In genomic region chr17:26582297-26582696, GRCm38 (mm10) we compare ENCODE assay signal across 7 mouse cellular contexts. TPM values are rescaled to one million over a fixed set of nuclear protein-coding genes. Genes with fewer than 3 reads are reported as not detected.
DNase-seq lines count a peak whose midpoint lies in the region; ATAC-seq and TF ChIP-seq lines count a peak whose summit lies in the region.

No protein-coding gene starts in this region.

- TF ChIP-seq POLR2A in brain, embryonic 14.5 days (IDR thresholded peaks at IDR 0.05; ENCODE audit: borderline replicate concordance, extremely low read depth, insufficient read depth, insufficient read length, poor library complexity, severe bottlenecking) = no peak
- TF ChIP-seq POLR2A in myocyte (IDR thresholded peaks at IDR 0.05; ENCODE audit: insufficient read length, low read depth) = no peak

- ATAC-seq in liver, embryonic 13.5 days (ENCODE audit: low read depth) = no peak
- no peak for ATAC-seq in liver, postnatal 0 days

- no peaks in the 10 kb centered on the region for H3K27me3 ChIP-seq in liver, embryonic 13.5 days
- H3K27me3 ChIP-seq in liver, postnatal 0 days (ENCODE audit: insufficient read depth, low read length) = no peaks in the 10 kb centered on the region
- no peaks in the 10 kb centered on the region for H3K27me3 ChIP-seq in myocyte (ENCODE audit: control insufficient read depth, insufficient read depth, insufficient read length)

- H3K9me3 ChIP-seq in liver, embryonic 13.5 days (replicated peaks) = no peaks in the 10 kb centered on the region
- no peaks in the 10 kb centered on the region for H3K9me3 ChIP-seq in liver, postnatal 0 days (ENCODE audit: low read length)

- peaks cover 30% of the 10 kb centered on the region for H3K4me1 ChIP-seq in liver, embryonic 13.5 days (replicated peaks)
- peaks cover 24% of the 10 kb centered on the region for H3K4me1 ChIP-seq in liver, postnatal 0 days (ENCODE audit: insufficient read depth)

- no peak overlapping the region for H3K4me2 ChIP-seq in liver, embryonic 13.5 days
- H3K4me2 ChIP-seq in liver, postnatal 0 days (ENCODE audit: low read depth, low read length) = no peak overlapping the region
- no peak overlapping the region for H3K4me2 ChIP-seq in myocyte (ENCODE audit: low read depth)

- DNase-seq in liver, embryonic 13.5 days = no peak
- no peak for DNase-seq in liver, postnatal 0 days
- peak; percentile 36 for DNase-seq in brain, embryonic 14.5 days (ENCODE audit: low read depth)
- peak; percentile 58 for DNase-seq in heart, postnatal 4 days
- no peak for DNase-seq in frontal cortex, postnatal 25 days (ENCODE audit: low spot score in 2 of 2)
- DNase-seq in layer of hippocampus, adult 11-12 months (ENCODE audit: low spot score) = no peak

- peaks cover 16% of the 10 kb centered on the region for H3K36me3 ChIP-seq in liver, embryonic 13.5 days
- peaks cover 3% of the 10 kb centered on the region; the same call in 1 of the 2 replicates for H3K36me3 ChIP-seq in liver, postnatal 0 days (replicated peaks; ENCODE audit: insufficient read depth, low read length)
- H3K36me3 ChIP-seq in myocyte (ENCODE audit: control insufficient read depth, insufficient read depth) = no peaks in the 10 kb centered on the region

- H3ac ChIP-seq in myocyte (ENCODE audit: control insufficient read depth, insufficient read length) = no peak overlapping the region

- 81% methylated on average over 5 of the region's 5 CpGs for WGBS in liver, embryonic 13.5 days (ENCODE audit: insufficient replicate concordance)
- 85% methylated on average over 5 of the region's 5 CpGs for WGBS in liver, postnatal 0 days (ENCODE audit: insufficient replicate concordance)

- TF ChIP-seq EP300 in liver, postnatal 0 days (IDR thresholded peaks at IDR 0.05; ENCODE audit: low read depth) = no peak

- peaks cover 49% of the 10 kb centered on the region for H3K79me2 ChIP-seq in myocyte (ENCODE audit: control insufficient read depth, insufficient read depth)

- H3K4me3 ChIP-seq in liver, embryonic 13.5 days (replicated peaks) = no peak overlapping the region
- no peak overlapping the region for H3K4me3 ChIP-seq in liver, postnatal 0 days (ENCODE audit: low read depth, low read length)
- H3K4me3 ChIP-seq in myocyte = no peak overlapping the region

- no peak for TF ChIP-seq CTCF in liver, postnatal 0 days (IDR thresholded peaks at IDR 0.05; ENCODE audit: low read depth)
- no peak for TF ChIP-seq CTCF in brain, embryonic 14.5 days (IDR thresholded peaks at IDR 0.05; ENCODE audit: borderline replicate concordance, extremely low read depth, insufficient read depth, insufficient read length)

- no peak overlapping the region for H3K9ac ChIP-seq in liver, embryonic 13.5 days
- no peak overlapping the region for H3K9ac ChIP-seq in liver, postnatal 0 days (replicated peaks)

- H3K27ac ChIP-seq in liver, embryonic 13.5 days = 0 out of 2 replicates have a peak overlapping the region, but pooled peaks have one; percentile 32
- H3K27ac ChIP-seq in liver, postnatal 0 days (ENCODE audit: low read depth) = no peak overlapping the region; the same call in 1 of the 2 replicates

TF ChIP-seq in myocyte, 11 proteins besides CTCF, POLR2A, EP300 and RAD21:
- no peak for TF ChIP-seq E2F4 (IDR thresholded peaks at IDR 0.05; ENCODE audit: insufficient read depth)
- TF ChIP-seq MYOG (IDR thresholded peaks at IDR 0.05; ENCODE audit: control insufficient read depth in 1 of 3, insufficient read depth in 1 of 3, insufficient read length in 2 of 3, low read depth in 2 of 3) = peak in 2 of 3 experiments; percentile 26 to 70
- TF ChIP-seq MYOD1 (IDR thresholded peaks at IDR 0.05; ENCODE audit: control insufficient read depth in 1 of 3, insufficient read length in 2 of 3, low read depth in 2 of 3) = peak in 2 of 3 experiments; percentile 47 to 64

RNA-seq across cellular contexts. Expression of gene Dusp1, which starts 20.4 kb away (rescaled TPM):
- 22.2 and 27.8 TPM in 2 replicates for polyA plus RNA-seq in liver, embryonic 13.5 days (2015; fragmentation: Nextera tagmentation; extraction: Ambion mirVana)
- 13.4 and 14.2 TPM in 2 replicates for polyA plus RNA-seq in liver, postnatal 0 days (2015; fragmentation: Nextera tagmentation; extraction: Ambion mirVana)
- polyA plus RNA-seq in brain, embryonic 14.5 days (2012; rRNA removed) = 56.2 and 71.8 TPM in 2 replicates
- 10 to 100 TPM; 66.9 to 69.5 TPM for total RNA-seq in heart, postnatal 4 days (2021)
- polyA plus RNA-seq in myocyte (2012; fragmentation: generic; extraction: Trizol) = 11.6 TPM

RNA-seq across cellular contexts. Expression of gene Ergic1, which starts 21.0 kb away (rescaled TPM):
- 35.2 and 37.0 TPM in 2 replicates for polyA plus RNA-seq in liver, embryonic 13.5 days (2015; fragmentation: Nextera tagmentation; extraction: Ambion mirVana)
- polyA plus RNA-seq in liver, postnatal 0 days (2015; fragmentation: Nextera tagmentation; extraction: Ambion mirVana) = 34.4 and 35.0 TPM in 2 replicates
- 193 and 218 TPM in 2 replicates for polyA plus RNA-seq in brain, embryonic 14.5 days (2012; rRNA removed)
- 100 to 1,000 TPM; 109 to 115 TPM for total RNA-seq in heart, postnatal 4 days (2021)
- 102 TPM for polyA plus RNA-seq in myocyte (2012; fragmentation: generic; extraction: Trizol)

Comparison
In these comparisons a context has a peak if more than half of its experiments do, and no peak if none do; other contexts are left out.
1. DNase-seq: peak in brain, embryonic 14.5 days (single experiment) and heart, postnatal 4 days (single experiment); none in liver, embryonic 13.5 days (single experiment), liver, postnatal 0 days (single experiment), frontal cortex, postnatal 25 days (0 of 2) and layer of hippocampus, adult 11-12 months (single experiment).